Mouse (Mus musculus) olfactory bulb, adult 2 months (tissue): Measurements from ENCODE around the gene Slc12a5. TPM values are rescaled to one million over a fixed set of nuclear protein-coding genes. Genes with fewer than 3 reads are reported as not detected.

Source experiments
- H3K27ac ChIP-seq: fragments of 200-500 bp; 2 replicates; pipeline ENCODE4 v1.5.1; 2012; ENCODE audit warnings: low read depth, low read length; ENCODE audit not compliant: insufficient read depth
- H3K4me1 ChIP-seq: fragments of 200-500 bp; 2 replicates; pipeline ENCODE4 v1.6.1; 2012; ENCODE audit warnings: low read length; ENCODE audit not compliant: control insufficient read depth, insufficient read depth
- H3K4me3 ChIP-seq: fragments of 200-500 bp; 2 replicates; pipeline ENCODE4 v1.5.1; 2012; ENCODE audit warnings: mild to moderate bottlenecking, low read depth, low read length, moderate library complexity; ENCODE audit not compliant: insufficient read depth
- CTCF ChIP-seq: fragments of 200-500 bp; IDR thresholded peaks from 2 replicates; pipeline ENCODE4 v1.5.1; 2012; ENCODE audit warnings: low read depth, mild to moderate bottlenecking, low read length, moderate library complexity; ENCODE audit not compliant: insufficient read depth
- POLR2A ChIP-seq: fragments of 200-500 bp; IDR thresholded peaks from 2 replicates; pipeline ENCODE4 v1.6.1; 2012; ENCODE audit warnings: mild to moderate bottlenecking, low read depth, low read length, moderate library complexity; ENCODE audit not compliant: insufficient read depth
- WGBS: fragments of 180-500 bp; shearing (Covaris S2); methylation state at CpG from one replicate; pipeline ENCODE4 v1.1.7; 2018; 5-methylcytosine and 5-hydroxymethylcytosine counted together
- polyA plus RNA-seq: library from polyadenylated mRNA; stranded (reverse); fragments of >200 nt; gene quantifications from 2 replicates; pipeline ENCODE4 v1.2.4, GENCODE M21; 2012; ENCODE audit warnings: low replicate concordance; ENCODE audit not compliant: missing spikeins, insufficient read depth, insufficient read length

Slc12a5 gene
- polyA plus RNA-seq, 1 experiment, result not detected

- WGBS, result 1% methylated on average over 61 of the region's 65 CpGs
- peaks cover 43% of the 10 kb centered on the region for H3K4me1 ChIP-seq
- H3K4me3 ChIP-seq, result peak overlapping the region; percentile 75
- TF ChIP-seq CTCF (no peak), POLR2A (peak; percentile 71)
- H3K27ac ChIP-seq, result peak overlapping the region; percentile 88
These were observed 7.3 kb downstream of the Slc12a5 start for GRCm38 (mm10) chr2:164967761-164968440.

GRCm38 (mm10) chr2:164968451-164968851 is 7.8 kb downstream of the Slc12a5 start:
- H3K4me1 ChIP-seq, result peaks cover 43% of the 10 kb centered on the region
- WGBS, result under 1% methylated on average over 29 of the region's 29 CpGs

GRCm38 (mm10) chr2:164969348-164969781 is 8.8 kb downstream of the Slc12a5 start:
- H3K4me1 ChIP-seq, result peaks cover 44% of the 10 kb centered on the region
- TF ChIP-seq CTCF, result no peak
- no peak for TF ChIP-seq POLR2A
- WGBS, result 2% methylated on average over 21 of the region's 21 CpGs
- peak overlapping the region; percentile 75 for H3K4me3 ChIP-seq
- H3K27ac ChIP-seq, result peak overlapping the region; percentile 88

More at GRCm38 (mm10) chr2:164968451-164968851, 7.8 kb downstream of the Slc12a5 start:
- Histone ChIP-seq H3K4me3 (peak overlapping the region; percentile 75), H3K27ac (peak overlapping the region; percentile 88)
- TF ChIP-seq POLR2A (no peak), CTCF (no peak)

GRCm38 (mm10) chr2:164970631-164971196 is 10.1 kb downstream of the Slc12a5 start:
- H3K4me3 ChIP-seq, result peak overlapping the region; percentile 75
- 1% methylated on average over 42 of the region's 42 CpGs for WGBS
- TF ChIP-seq POLR2A (no peak), CTCF (no peak)
- H3K4me1 ChIP-seq, result peaks cover 43% of the 10 kb centered on the region
- peak overlapping the region; percentile 68 for H3K27ac ChIP-seq

GRCm38 (mm10) chr2:164972646-164973045 is 12.0 kb downstream of the Slc12a5 start:
- peaks cover 47% of the 10 kb centered on the region for H3K4me1 ChIP-seq
- no peak for TF ChIP-seq POLR2A
- TF ChIP-seq CTCF, result no peak
- WGBS, result 43% methylated on average over 5 of the region's 5 CpGs
- no peak overlapping the region for H3K27ac ChIP-seq
- H3K4me3 ChIP-seq, result no peak overlapping the region

GRCm38 (mm10) chr2:164975611-164976010 is 15.0 kb downstream of the Slc12a5 start:
- no peak overlapping the region for H3K27ac ChIP-seq
- H3K4me3 ChIP-seq, result no peak overlapping the region
- TF ChIP-seq POLR2A, result no peak
- no peak for TF ChIP-seq CTCF
- 59% methylated on average over 6 of the region's 6 CpGs for WGBS
- H3K4me1 ChIP-seq, result peaks cover 43% of the 10 kb centered on the region

GRCm38 (mm10) chr2:164979749-164980148 is 19.1 kb downstream of the Slc12a5 start:
- Histone ChIP-seq H3K4me3 (no peak overlapping the region), H3K27ac (no peak overlapping the region), H3K4me1 (peaks cover 30% of the 10 kb centered on the region)
- WGBS, result 40% methylated on average over 7 of the region's 7 CpGs
- TF ChIP-seq CTCF, result no peak
- no peak for TF ChIP-seq POLR2A

GRCm38 (mm10) chr2:164985962-164986361 is 25.4 kb downstream of the Slc12a5 start:
- no peak overlapping the region for H3K4me3 ChIP-seq
- TF ChIP-seq CTCF, result no peak
- TF ChIP-seq POLR2A, result no peak
- peaks cover 13% of the 10 kb centered on the region for H3K4me1 ChIP-seq
- WGBS, result 70% methylated on average over 6 of the region's 6 CpGs
- no peak overlapping the region for H3K27ac ChIP-seq

- H3K4me1 ChIP-seq, result peaks cover 11% of the 10 kb centered on the region
- H3K4me3 ChIP-seq, result no peak overlapping the region
- no peak overlapping the region for H3K27ac ChIP-seq
- TF ChIP-seq POLR2A (no peak), CTCF (no peak)
- WGBS, result 83% methylated on average over 14 of the region's 14 CpGs
These were observed 25.9 kb downstream of the Slc12a5 start for GRCm38 (mm10) chr2:164986371-164987027.
